37 mouse cellular contexts compared by ENCODE assay signal in the genomic region with DNA sequence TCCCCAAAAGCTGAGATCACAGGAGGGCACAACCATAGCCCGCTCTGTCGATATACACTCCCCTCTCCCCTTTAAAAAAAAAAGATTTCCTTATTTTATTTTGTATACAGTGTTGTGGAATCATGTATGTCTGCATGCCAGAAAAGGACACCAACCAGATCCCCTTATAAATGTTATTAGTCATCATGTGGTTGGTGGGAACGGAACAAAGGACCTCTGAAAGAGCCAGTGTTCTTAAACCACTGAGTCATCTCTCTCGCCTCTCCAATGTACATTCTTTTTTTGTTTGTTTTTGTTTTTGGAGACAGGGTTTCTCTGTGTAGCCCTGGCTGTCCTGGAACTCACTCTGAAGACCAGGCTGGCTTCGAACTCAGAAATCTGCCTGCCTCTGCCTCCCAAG. TPM values are rescaled to one million over a fixed set of nuclear protein-coding genes. Genes with fewer than 3 reads are reported as not detected.
DNase-seq lines count a peak whose midpoint lies in the region; TF ChIP-seq lines count a peak whose summit lies in the region.
"Had no signal": no experiment of that assay in that cellular context is flagged by ENCODE, and none has a peak within 500 bp of the region (broad histone marks: within the 10 kb centered on the region; RNA-seq: fewer than 3 reads in every experiment).

No protein-coding gene starts in this region.

- peak overlapping the region; percentile 53; the same call in 1 of the 2 replicates for H3K9ac ChIP-seq in CH12.LX (ENCODE audit: insufficient read depth, low read depth)
- H3K9ac ChIP-seq: embryonic facial prominence, embryonic 13.5 days; forebrain, embryonic 12.5 days; forebrain, embryonic 15.5 days; heart, embryonic 12.5 days; heart, embryonic 15.5 days; hindbrain, embryonic 13.5 days had no signal

- in situ Hi-C loops in CH12.LX (cut with MboI; ENCODE audit: low pct_ligation_motif_present, low pct_unique_long_range_greater_than_20kb, low sequenced_read_pairs): no loop called here

- WGBS in spleen, adult 2 months: 74% methylated on average over 5 of the region's 5 CpGs

- no peaks in the 10 kb centered on the region for H3K27me3 ChIP-seq in spleen, adult 2 months (ENCODE audit: control insufficient read depth, insufficient read depth, low read length)
- H3K27me3 ChIP-seq in CH12.LX (replicated peaks) (no peaks in the 10 kb centered on the region), myocyte (ENCODE audit: control insufficient read depth, insufficient read depth, insufficient read length) (no peaks in the 10 kb centered on the region)
- H3K27me3 ChIP-seq: embryonic facial prominence, embryonic 13.5 days; forebrain, embryonic 12.5 days; forebrain, embryonic 15.5 days; heart, embryonic 12.5 days; heart, embryonic 15.5 days; hindbrain, embryonic 13.5 days; Patski had no signal

- no peak for TF ChIP-seq RAD21 in CH12.LX (IDR thresholded peaks at IDR 0.05; ENCODE audit: low read depth, low read length)

- TF ChIP-seq POLR2A in spleen, adult 2 months (IDR thresholded peaks at IDR 0.05; ENCODE audit: low read depth, low read length): no peak
- TF ChIP-seq POLR2A in CH12.LX (IDR thresholded peaks at IDR 0.05; ENCODE audit: low read depth, low read length) (no peak), myocyte (IDR thresholded peaks at IDR 0.05; ENCODE audit: insufficient read length, low read depth) (no peak)
- no peak for TF ChIP-seq POLR2A in bone marrow macrophage, adult 2 months (IDR thresholded peaks at IDR 0.05; ENCODE audit: borderline replicate concordance, low read depth, low read length)

- dilution Hi-C loops in CH12.LX (cut with MboI; ENCODE audit: extremely low pct_ligation_motif_present, extremely low pct_unique_long_range_greater_than_20kb, low sequenced_read_pairs): no loop called here

- 0 out of 2 replicates have a peak overlapping the region, but pooled peaks have one; percentile 14 for H3K4me3 ChIP-seq in spleen, adult 2 months (ENCODE audit: extremely low read depth, insufficient read depth, insufficient read length)
- H3K4me3 ChIP-seq in CH12.LX (replicated peaks in 1 of 3; ENCODE audit: low read depth in 2 of 3, low read length in 2 of 3, poor library complexity in 1 of 3) (no peak overlapping the region), myocyte (no peak overlapping the region)
- no peak overlapping the region for H3K4me3 ChIP-seq in bone marrow macrophage, adult 2 months (ENCODE audit: insufficient read depth, low read length)
- H3K4me3 ChIP-seq: embryonic facial prominence, embryonic 10.5 days; embryonic facial prominence, embryonic 13.5 days; erythroblast, embryonic 14.5 days; forebrain, embryonic 12.5 days; forebrain, embryonic 15.5 days; heart, embryonic 12.5 days; heart, embryonic 15.5 days; hindbrain, embryonic 10.5 days; hindbrain, embryonic 13.5 days had no signal

- no peak for DNase-seq in spleen, adult 2 months (ENCODE audit: low read depth in 1 of 2, low spot score in 2 of 2)
- DNase-seq in spleen, postnatal 4 days (ENCODE audit: low spot score in 2 of 2): no peak
- DNase-seq in CH12.LX (ENCODE audit: extremely low read depth): no peak
- no peak for DNase-seq in adrenal gland, adult 2 months
- DNase-seq in left cerebral cortex, postnatal 14 days (ENCODE audit: low spot score in 2 of 2): no peak
- no peak for DNase-seq in adrenal gland, postnatal 4 days (ENCODE audit: low spot score in 2 of 2)
- DNase-seq: adrenal gland, postnatal 14 days; cerebellum, adult 11-12 months; cerebellum, adult 8-10 months; cerebellum, postnatal 10 days; cerebellum, postnatal 36 days; embryo, embryonic 11 days; gastrocnemius, postnatal 10 days; gastrocnemius, postnatal 36 days; heart, adult 11 months; heart, postnatal 10 days; heart, postnatal 36 days; kidney, adult 18-20 months had no signal

- H3K9me3 ChIP-seq in CH12.LX (replicated peaks; ENCODE audit: low read length): no peaks in the 10 kb centered on the region
- H3K9me3 ChIP-seq: embryonic facial prominence, embryonic 10.5 days; embryonic facial prominence, embryonic 13.5 days; forebrain, embryonic 12.5 days; forebrain, embryonic 15.5 days; heart, embryonic 12.5 days; heart, embryonic 15.5 days; hindbrain, embryonic 10.5 days; hindbrain, embryonic 13.5 days had no signal

- H3ac ChIP-seq in myocyte (ENCODE audit: control insufficient read depth, insufficient read length): no peak overlapping the region

- H3K36me3 ChIP-seq in spleen, adult 2 months (ENCODE audit: control insufficient read depth, insufficient read depth, low read length): peaks cover 2% of the 10 kb centered on the region; the same call in 1 of the 2 replicates
- H3K36me3 ChIP-seq in CH12.LX (replicated peaks in 1 of 2; ENCODE audit: control insufficient read depth in 1 of 2, insufficient read depth in 1 of 2, low read length in 1 of 2) (peaks cover 11 to 39% of the 10 kb centered on the region in 2 experiments), myocyte (ENCODE audit: control insufficient read depth, insufficient read depth) (peaks cover 33% of the 10 kb centered on the region)

- H3K79me2 ChIP-seq in CH12.LX (replicated peaks; ENCODE audit: control insufficient read depth, extremely low read depth, insufficient read depth, poor library complexity, severe bottlenecking): no peaks in the 10 kb centered on the region
- no peaks in the 10 kb centered on the region for H3K79me2 ChIP-seq in myocyte (ENCODE audit: control insufficient read depth, insufficient read depth)

- intact Hi-C loops in left cerebral cortex, postnatal 14 days (cut with DNase I): no loop called here

- H3K4me2 ChIP-seq in CH12.LX (ENCODE audit: insufficient read depth, low read depth, poor library complexity, severe bottlenecking) (no peak overlapping the region), myocyte (ENCODE audit: low read depth) (peak overlapping the region; percentile 55)
- H3K4me2 ChIP-seq: embryonic facial prominence, embryonic 13.5 days; forebrain, embryonic 12.5 days; forebrain, embryonic 15.5 days; heart, embryonic 12.5 days; heart, embryonic 15.5 days; hindbrain, embryonic 13.5 days had no signal

- TF ChIP-seq EP300 in CH12.LX (IDR thresholded peaks at IDR 0.05; ENCODE audit: low read length): no peak

- TF ChIP-seq CTCF in spleen, adult 2 months (IDR thresholded peaks at IDR 0.05; ENCODE audit: extremely low read depth, insufficient read depth, insufficient read length, insufficient replicate concordance): no peak
- TF ChIP-seq CTCF in CH12.LX (conservative IDR thresholded peaks at IDR 0.05 in 1 of 2, IDR thresholded peaks at IDR 0.05 in 1 of 2; ENCODE audit: low read depth in 2 of 2, low read length in 2 of 2): no peak
- no peak for TF ChIP-seq CTCF in bone marrow macrophage, adult 2 months (IDR thresholded peaks at IDR 0.05; ENCODE audit: low read depth, low read length)

- no peaks in the 10 kb centered on the region for H3K4me1 ChIP-seq in spleen, adult 2 months (ENCODE audit: control insufficient read depth, insufficient read depth, insufficient read length)
- H3K4me1 ChIP-seq in CH12.LX (ENCODE audit: control insufficient read depth in 1 of 2, insufficient read depth in 2 of 2): peaks cover 0 to 17% of the 10 kb centered on the region in 2 experiments; a peak in 1 of 4 replicates
- H3K4me1 ChIP-seq in bone marrow macrophage, adult 2 months (ENCODE audit: control insufficient read depth, insufficient read depth, low read length): peaks cover 13% of the 10 kb centered on the region
- H3K4me1 ChIP-seq: embryonic facial prominence, embryonic 10.5 days; embryonic facial prominence, embryonic 13.5 days; forebrain, embryonic 12.5 days; forebrain, embryonic 15.5 days; heart, embryonic 12.5 days; heart, embryonic 15.5 days; hindbrain, embryonic 10.5 days; hindbrain, embryonic 13.5 days had no signal

- 0 out of 2 replicates have a peak overlapping the region, but pooled peaks have one; percentile 91 for H3K27ac ChIP-seq in spleen, adult 2 months (ENCODE audit: insufficient read depth, low read length)
- no peak overlapping the region for H3K27ac ChIP-seq in CH12.LX (ENCODE audit: insufficient read depth, low read depth)
- peak overlapping the region; percentile 40 for H3K27ac ChIP-seq in bone marrow macrophage, adult 2 months (ENCODE audit: insufficient read depth, low read depth, low read length)
- H3K27ac ChIP-seq: embryonic facial prominence, embryonic 10.5 days; embryonic facial prominence, embryonic 13.5 days; forebrain, embryonic 12.5 days; forebrain, embryonic 15.5 days; heart, embryonic 15.5 days; hindbrain, embryonic 10.5 days; hindbrain, embryonic 13.5 days; hindbrain, postnatal 0 days had no signal

TF ChIP-seq in CH12.LX, 34 proteins besides CTCF, POLR2A, EP300 and RAD21 (continues in another document):
- TF ChIP-seq MYC (IDR thresholded peaks at IDR 0.05; ENCODE audit: low read depth, low read length) (no peak), RCOR1 (conservative IDR thresholded peaks at IDR 0.05; ENCODE audit: low read depth, low read length) (no peak), USF2 (conservative IDR thresholded peaks at IDR 0.05; ENCODE audit: low read depth, low read length) (no peak), IRF4 (IDR thresholded peaks at IDR 0.05; ENCODE audit: low read depth, low read length) (no peak), SMC3 (IDR thresholded peaks at IDR 0.05; ENCODE audit: low read depth, low read length) (no peak), NELFE (IDR thresholded peaks at IDR 0.05; ENCODE audit: low read depth, low read length) (no peak), JUN (IDR thresholded peaks at IDR 0.05; ENCODE audit: insufficient read depth, low read depth, low read length) (no peak)

TF ChIP-seq in myocyte, 11 proteins besides CTCF, POLR2A, EP300 and RAD21 (continues in another document):
- TF ChIP-seq TCF12 (IDR thresholded peaks at IDR 0.05; ENCODE audit: insufficient read depth, poor library complexity, severe bottlenecking) (no peak), CEBPB (IDR thresholded peaks at IDR 0.05; ENCODE audit: insufficient read depth, poor library complexity, severe bottlenecking) (no peak), MYOD1 (IDR thresholded peaks at IDR 0.05; ENCODE audit: control insufficient read depth in 1 of 3, insufficient read length in 2 of 3, low read depth in 2 of 3) (no peak), MAX (IDR thresholded peaks at IDR 0.05; ENCODE audit: low read depth) (no peak), E2F4 (IDR thresholded peaks at IDR 0.05; ENCODE audit: insufficient read depth) (no peak), USF1 (IDR thresholded peaks at IDR 0.05; ENCODE audit: low read depth) (no peak), REST (IDR thresholded peaks at IDR 0.05; ENCODE audit: insufficient read depth, insufficient read length) (no peak), TCF3 (IDR thresholded peaks at IDR 0.05; ENCODE audit: insufficient read length, low read depth) (no peak)

RNA-seq across cellular contexts. Expression of gene Zcchc13, which starts 26.2 kb away (rescaled TPM):
- not detected in 2 replicates for polyA plus RNA-seq in spleen, adult 2 months (2012; rRNA removed)
- 0.71 and 1.7 TPM in 2 replicates for total RNA-seq in CH12.LX (2012; rRNA removed)
- total RNA-seq in CH12.LX (2014; rRNA removed): not detected in 2 replicates
- not detected in 2 replicates for polyA plus RNA-seq in CH12.LX (2012; ENCODE audit: insufficient read length, low read depth)
- polyA plus RNA-seq in bone marrow macrophage, adult 2 months (2012; ENCODE audit: insufficient read depth, insufficient read length, missing spikeins): not detected in 2 replicates
- not detected for polyA plus RNA-seq in myocyte (2012; fragmentation: generic; extraction: Trizol)
- not detected for total RNA-seq in adrenal gland, adult 2 months (2021)
- not detected in 2 replicates for polyA plus RNA-seq in adrenal gland, adult 2 months (2012; rRNA removed)
- not detected for total RNA-seq in left cerebral cortex, postnatal 14 days (2021)
- not detected for total RNA-seq in adrenal gland, postnatal 4 days (2021)
- total RNA-seq: adrenal gland, adult 18-20 months; adrenal gland, postnatal 14 days; gastrocnemius, adult 18-20 months; gastrocnemius, postnatal 10 days; gastrocnemius, postnatal 36 days; heart, postnatal 10 days; heart, postnatal 36 days; hindbrain, postnatal 0 days; MEL had no signal
- polyA plus RNA-seq: brain, embryonic 14.5 days; embryonic facial prominence, embryonic 10.5 days; embryonic facial prominence, embryonic 13.5 days; erythroblast, embryonic 14.5 days; forebrain, embryonic 12.5 days; forebrain, embryonic 15.5 days; heart, embryonic 12.5 days; heart, embryonic 15.5 days; hindbrain, embryonic 10.5 days; hindbrain, embryonic 13.5 days; hindbrain, postnatal 0 days; inflammation-experienced regulatory T-cells, adult 6 months; intestine, embryonic 16.5 days; Patski had no signal
